Mouse (Mus musculus) adrenal gland, adult 18-20 months (tissue): ENCODE measurements around the gene Rock2. TPM values are rescaled to one million over a fixed set of nuclear protein-coding genes. Genes with fewer than 3 reads are reported as not detected.

ENCODE experiments used
- DNase-seq, 2 experiments: peaks; one replicate each; pipeline ENCODE4 v3.0.0; 2021 to 2022; ENCODE audit warnings: low spot score in 2 of 2
- total RNA-seq, 2 experiments: library from RNA; stranded (reverse); gene quantifications; 1 replicate in 1 of 2; 2 replicates in 1 of 2; pipeline ENCODE4 v1.2.3; 2021

The Rock2 gene
- total RNA-seq, 2 experiments from 2014 or later: 71.8 to 77.7 TPM

- peak; percentile 29 to 39 for DNase-seq
Observed at GRCm38 (mm10) chr12:16870405-16871068, 24.2 kb upstream of the Rock2 start.

DNA sequence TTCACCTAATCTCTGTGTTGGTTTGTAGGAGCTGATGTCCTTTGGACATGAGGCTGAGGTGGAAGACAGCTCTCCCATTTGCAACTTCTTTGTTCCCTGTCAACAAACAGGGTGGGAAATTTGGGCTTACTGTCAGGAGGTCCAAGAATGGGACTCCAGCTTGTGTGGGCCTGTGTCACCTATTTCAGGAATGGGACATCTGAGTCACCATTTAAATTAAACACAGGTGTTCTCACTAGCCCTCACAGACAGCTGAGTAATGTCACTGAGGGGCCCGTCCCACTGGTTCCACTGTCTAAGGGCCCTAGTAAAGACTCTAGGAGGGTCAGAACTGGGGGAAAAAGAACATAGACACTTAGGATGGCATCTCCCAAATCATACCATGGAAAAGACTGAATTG is 22.7 kb upstream of the Rock2 start:
- no peak for DNase-seq

DNA sequence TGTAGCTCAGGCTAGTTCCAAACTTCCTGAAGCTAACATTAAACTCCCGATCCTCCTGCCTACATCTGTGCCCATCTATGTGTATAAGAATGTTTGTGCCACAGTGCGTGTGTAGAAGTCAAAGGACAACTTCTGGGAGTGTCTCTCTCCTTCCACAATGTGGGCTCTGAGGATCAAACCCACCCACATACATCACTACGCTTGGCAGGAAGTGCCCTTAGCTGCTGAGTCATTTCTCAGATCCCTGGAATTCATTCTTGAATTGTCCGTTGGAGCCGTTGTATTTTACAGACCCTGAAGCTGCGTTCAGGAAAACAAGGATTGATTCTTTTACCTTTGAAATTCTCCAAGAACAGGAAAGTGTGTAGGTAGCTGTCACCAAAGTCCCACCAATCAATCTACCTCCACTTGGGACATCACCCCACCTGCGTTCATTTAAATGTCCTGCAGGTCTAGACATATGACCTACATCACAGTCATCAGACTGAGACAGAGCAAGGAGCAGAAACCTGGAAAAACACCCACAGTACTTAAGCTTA is 21.7 kb upstream of the Rock2 start:
- no peak for DNase-seq

DNA sequence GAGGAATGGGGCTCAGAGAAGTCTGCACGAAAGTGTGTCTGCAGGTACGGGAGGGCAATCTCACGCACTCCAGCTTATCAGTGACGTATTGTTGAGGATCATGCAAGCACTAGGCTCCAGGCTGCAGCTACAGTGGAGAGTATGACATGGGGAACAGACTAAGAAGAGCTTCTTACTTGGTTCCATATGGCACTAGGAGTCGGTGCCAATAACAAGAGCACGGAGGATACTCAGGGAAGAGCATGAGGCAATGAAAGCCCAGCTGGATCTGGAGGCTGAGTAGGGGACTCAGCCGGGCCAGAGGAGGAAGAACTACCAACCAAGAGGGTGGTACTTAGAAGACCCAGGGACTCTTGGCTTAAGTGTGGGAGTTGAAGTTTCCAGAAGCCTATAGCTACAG is 21.1 kb upstream of the Rock2 start:
- no peak for DNase-seq

DNA sequence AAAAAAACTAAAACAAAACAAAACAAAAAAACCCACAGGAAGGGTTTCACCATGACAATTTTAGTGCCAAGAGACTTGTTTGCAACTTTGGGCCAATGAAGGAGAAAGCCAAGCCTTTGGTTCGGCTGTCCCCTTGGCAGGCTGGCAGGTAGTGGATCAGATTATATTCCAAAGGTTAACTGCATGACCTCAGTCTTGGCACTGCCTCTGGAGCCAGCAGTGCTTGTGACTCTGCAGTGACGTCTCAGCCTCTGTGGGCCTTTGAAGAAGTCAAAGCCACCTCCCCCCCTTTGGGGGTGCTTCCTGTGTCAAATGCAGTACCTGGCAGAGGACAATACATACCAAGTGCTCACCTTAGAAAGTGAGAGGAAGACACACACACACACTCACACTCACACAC is 20.6 kb upstream of the Rock2 start:
- peak in 1 of 2 experiments; percentile 45 for DNase-seq

DNA sequence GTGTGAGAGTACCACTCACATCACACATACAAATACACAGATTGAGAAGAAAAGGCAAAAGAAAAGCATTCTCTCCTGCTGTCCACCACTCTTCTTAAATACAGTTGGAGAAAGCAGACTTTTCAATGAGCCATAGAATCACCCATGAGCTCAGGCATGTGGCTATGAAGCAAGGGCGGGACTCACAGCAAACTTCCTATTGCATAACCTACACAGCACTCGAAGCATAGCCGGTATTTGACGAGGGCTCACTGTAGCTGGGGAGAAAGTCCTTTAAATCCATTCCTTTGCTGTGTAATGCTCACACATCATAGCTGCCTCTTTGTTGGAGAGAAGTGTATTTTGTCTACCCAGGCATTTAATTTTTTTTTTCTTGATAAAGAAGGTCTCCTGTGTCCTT is 19.4 kb upstream of the Rock2 start:
- no peak for DNase-seq

DNA sequence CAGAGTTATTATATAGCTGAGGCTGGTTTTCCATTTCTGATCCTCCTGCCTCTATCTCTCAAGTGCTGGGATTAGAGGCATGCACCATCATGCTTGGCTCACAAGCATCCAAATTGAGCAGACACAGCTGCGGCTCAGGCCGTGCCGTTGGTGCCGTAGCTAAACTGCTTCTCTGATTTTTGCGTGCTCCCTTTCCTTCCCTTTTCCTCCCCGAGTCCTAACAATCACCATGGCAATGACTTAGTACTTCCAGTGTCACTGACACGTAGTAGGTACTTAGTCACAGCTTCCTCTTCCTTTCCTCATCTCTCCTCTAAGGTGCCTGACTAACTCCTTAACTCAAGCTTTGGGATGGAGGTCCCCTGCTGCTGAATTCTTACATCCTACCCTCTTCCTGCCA is 19.0 kb upstream of the Rock2 start:
- DNase-seq: no peak

DNA sequence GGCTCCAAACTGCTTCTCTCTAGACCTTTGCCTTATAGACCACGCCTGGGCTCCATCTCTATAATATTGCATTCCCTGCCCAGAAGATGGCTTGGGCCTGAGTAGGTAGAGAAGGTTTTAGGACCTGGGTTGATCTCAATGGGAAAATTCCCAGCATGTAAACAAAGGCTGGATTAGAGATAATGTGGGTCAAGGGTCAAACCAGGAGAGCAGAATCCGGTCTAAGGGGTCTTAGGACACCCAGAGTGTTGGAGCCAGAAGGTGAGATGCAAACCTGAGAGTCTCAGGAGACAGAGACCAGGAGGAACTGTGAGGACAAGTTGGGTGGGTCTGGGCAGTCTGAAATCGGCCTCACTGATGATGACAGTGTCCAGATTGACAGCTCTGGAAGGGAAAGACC is 18.0 kb upstream of the Rock2 start:
- DNase-seq: no peak

- DNase-seq: peak in 1 of 2 experiments; percentile 52
Observed at GRCm38 (mm10) chr12:16877141-16877540, 17.6 kb upstream of the Rock2 start.

- DNase-seq: no peak
Observed at GRCm38 (mm10) chr12:16877679-16878078, 17.0 kb upstream of the Rock2 start.

GRCm38 (mm10) chr12:16879369-16879768 is 15.3 kb upstream of the Rock2 start:
- DNase-seq: no peak

GRCm38 (mm10) chr12:16880077-16880476 is 14.6 kb upstream of the Rock2 start:
- DNase-seq: no peak

GRCm38 (mm10) chr12:16882442-16882841 is 12.3 kb upstream of the Rock2 start:
- DNase-seq: no peak

DNA sequence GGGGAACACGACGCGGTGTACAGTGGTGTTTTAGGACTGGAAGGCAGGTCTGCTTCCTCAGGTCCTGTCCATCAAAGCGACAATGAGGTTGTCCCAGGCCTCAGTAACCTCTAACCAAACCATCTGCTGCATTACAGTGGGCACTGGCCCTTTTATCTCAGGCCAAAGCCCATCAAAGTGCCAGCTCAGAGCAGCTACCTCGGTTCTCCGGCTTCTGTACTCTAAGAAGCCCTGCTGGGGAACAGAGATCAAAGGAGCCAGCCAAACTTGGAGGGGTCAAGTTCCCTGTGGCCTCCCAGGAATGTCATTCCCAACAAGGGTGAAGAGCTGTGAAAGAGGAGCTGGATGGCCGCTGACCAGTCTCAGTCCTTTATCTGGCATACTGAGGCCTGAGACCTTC is 11.6 kb upstream of the Rock2 start:
- DNase-seq: no peak

DNA sequence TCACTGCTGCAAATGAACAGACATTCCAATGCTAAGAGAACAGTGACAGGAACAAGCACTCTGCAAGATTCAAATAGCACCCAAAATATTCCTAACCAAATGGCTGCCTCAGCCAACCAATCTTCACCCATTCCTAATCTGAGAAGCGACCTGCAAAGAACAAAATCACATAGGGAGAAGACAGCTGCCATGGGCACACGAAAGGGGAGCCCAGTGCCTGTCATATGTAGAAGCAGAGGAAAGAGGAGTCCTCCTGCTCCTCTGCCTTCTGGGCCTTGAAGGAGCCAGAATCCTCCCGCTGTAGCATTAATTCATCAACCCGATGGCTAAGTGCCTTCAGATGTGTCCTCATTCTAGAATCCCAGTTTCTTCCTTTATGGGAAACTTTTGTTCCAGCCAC is 10.2 kb upstream of the Rock2 start:
- no peak for DNase-seq

DNA sequence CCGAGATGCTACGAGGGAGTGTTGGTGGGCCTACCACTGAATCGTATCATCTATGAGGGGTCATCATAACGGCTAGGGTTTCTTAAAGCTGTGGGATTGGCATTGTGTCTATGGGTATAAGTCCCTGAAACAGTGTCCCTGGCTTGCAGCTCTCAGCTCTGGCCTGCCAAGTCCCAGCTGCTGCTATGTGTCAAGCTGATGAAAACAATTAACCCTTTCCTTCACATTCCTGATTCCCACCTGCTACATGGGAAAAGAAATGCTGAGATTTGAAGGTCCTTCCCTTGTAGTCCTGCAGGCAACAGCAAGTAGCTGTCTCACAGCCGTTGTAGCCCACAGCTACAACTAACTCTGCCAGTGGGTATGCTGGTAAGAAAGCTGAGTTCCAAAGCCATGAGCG is 8.3 kb upstream of the Rock2 start:
- DNase-seq: peak in 1 of 2 experiments; percentile 10

DNA sequence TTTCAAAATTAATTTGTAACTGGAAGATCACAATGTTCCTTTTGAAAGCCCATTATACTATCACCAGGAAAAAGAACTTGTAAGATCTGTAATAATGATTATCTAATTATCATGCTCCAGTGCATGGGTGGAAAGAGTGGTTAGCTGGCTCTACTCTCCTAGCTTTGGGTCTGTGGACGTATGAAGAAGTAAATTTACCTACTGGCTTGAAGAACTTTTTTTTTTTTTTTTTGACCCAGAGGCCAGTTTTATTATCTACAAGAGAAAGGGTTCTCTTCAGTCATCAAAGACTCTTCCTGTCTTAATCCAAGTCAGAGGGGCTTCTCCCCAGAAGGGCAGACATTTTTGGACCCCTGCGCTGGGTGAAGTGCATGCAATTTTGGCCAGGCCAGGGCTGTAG is 1.7 kb upstream of the Rock2 start:
- DNase-seq: no peak

DNA sequence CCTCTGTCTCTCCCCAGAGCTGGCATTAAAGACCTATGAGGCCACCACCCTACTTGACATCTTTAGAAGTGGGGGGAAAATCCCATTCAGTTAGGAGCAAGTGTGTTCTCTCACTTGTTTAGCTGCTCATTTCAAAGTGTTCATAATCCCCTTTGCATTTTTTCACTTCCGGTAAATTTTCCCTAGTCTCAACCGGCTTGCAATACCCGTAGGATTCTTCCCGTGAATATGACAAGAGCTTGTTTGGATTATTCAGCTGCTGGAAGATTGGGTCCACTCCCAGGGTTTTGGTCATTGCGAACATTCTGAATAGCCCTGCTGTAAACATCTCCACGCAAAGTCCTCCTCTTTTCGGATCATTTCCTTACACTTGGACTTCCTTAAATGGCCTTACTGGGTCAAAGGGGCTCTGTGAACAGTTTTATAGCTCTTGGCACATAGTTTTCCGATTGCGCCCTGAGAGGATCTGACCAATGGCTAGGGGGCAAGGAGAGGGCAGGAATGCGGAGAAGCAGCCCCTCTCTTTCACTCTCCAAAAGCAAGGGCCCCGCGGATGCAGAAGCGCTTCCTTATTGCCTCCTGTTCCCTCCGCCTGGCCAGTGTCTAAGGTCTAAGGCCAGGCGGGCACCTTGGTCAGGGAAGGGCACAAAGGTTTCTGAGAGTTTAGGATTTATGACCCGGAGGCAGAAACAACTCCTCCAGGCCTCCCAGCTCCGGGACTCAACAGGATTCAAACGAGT is 869 bp upstream of the Rock2 start:
- no peak for DNase-seq

GRCm38 (mm10) chr12:16895221-16895928 is 680 bp downstream of the Rock2 start:
- peak; percentile 60 to 61 for DNase-seq

GRCm38 (mm10) chr12:16896073-16896789 is 1.5 kb downstream of the Rock2 start:
- DNase-seq: peak in 1 of 2 experiments; percentile 46

- DNase-seq: no peak
Observed at GRCm38 (mm10) chr12:16897225-16897624, 2.5 kb downstream of the Rock2 start.
